Mouse (Mus musculus) splenic B cell, adult 2 months (primary cell): Measurements from ENCODE around the gene Bmi1.

ENCODE experiments used
- DNase-seq: peaks from one replicate; pipeline ENCODE4 v3.0.0-alpha.2; 2011; ENCODE audit warnings: low read depth, low spot score
- H3K27me3 ChIP-seq: 2 replicates; pipeline ENCODE4 v1.6.1; 2012; ENCODE audit warnings: mild to moderate bottlenecking, low read length, moderate library complexity, mixed read lengths; ENCODE audit not compliant: control insufficient read depth, poor library complexity, insufficient read depth, severe bottlenecking
- H3K36me3 ChIP-seq: 2 replicates; pipeline ENCODE4 v1.6.1; 2012; ENCODE audit warnings: mild to moderate bottlenecking, low read length, moderate library complexity, mixed read lengths; ENCODE audit not compliant: control insufficient read depth, poor library complexity, insufficient read depth, severe bottlenecking

Bmi1 gene

DNA sequence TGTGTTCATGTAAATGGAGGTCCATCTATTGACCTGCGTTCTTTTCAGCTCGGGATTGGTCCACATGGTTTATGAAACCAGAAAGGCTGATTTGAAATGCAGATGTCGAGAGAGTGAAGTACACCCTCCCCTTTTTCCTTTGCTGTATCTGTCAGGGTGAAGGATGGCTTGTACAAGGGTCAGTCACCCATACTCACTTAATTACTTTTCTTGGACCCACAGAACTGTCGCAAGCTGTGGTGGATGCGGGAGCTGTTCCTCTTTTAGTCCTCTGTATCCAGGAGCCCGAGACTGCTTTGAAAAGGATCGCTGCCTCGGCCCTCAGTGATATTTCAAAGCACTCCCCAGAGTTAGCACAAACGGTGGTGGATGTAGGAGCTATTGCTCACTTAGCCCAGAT is 54.9 kb downstream of the Bmi1 start:
- H3K27me3 ChIP-seq, result no peaks in the 10 kb centered on the region
- no peak for DNase-seq
- H3K36me3 ChIP-seq, result no peaks in the 10 kb centered on the region

DNA sequence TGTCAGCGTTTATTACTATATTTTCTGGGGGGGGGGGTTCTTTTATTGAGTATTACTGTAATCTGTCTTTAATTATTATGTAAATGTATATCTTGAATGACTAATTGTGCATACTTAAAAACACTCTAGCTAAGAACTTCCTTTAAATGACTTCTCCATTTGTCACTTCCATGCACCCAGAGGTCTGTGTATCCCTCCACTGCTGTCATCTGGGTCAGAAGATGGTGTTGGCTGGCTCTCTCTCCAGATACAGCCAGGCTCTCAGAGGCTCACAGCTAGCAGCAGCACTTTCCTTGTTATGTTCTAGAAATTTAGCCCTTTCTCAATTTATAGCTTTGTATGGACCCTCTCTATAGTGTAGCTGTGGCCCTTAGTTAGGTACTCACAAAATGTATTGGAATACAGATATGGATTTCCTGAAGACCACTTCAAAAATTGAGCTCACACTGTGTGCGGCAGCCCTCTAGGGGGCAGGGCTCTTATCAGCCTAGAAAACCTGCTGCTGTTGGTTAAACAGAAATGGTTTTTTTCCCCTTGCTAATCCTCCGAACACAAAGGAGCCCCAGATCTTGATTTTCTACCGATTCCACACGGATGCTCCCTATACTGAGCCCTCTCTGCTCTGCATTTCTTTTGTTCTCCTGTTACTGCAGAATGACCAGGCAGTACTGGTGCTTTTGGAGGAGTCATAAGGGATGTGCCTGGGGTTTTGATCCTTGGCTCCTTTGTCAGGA is 57.7 kb downstream of the Bmi1 start:
- no peaks in the 10 kb centered on the region for H3K36me3 ChIP-seq
- DNase-seq, result peak; percentile 10
- H3K27me3 ChIP-seq, result no peaks in the 10 kb centered on the region
